Mouse (Mus musculus) neutrophil, adult 5-6 weeks (primary cell): ENCODE results near the gene Ncoa7. TPM values are rescaled to one million over a fixed set of nuclear protein-coding genes. Genes with fewer than 3 reads are reported as not detected.

Experiments
- ATAC-seq: fragments of 151-379, 151-347 bp; 2 replicates; pipeline ENCODE4 v1.8.0; 2017; ENCODE audit warnings: mild to moderate bottlenecking, moderate TSS enrichment; ENCODE audit not compliant: insufficient number of reproducible peaks, poor library complexity, low FRiP score, severe bottlenecking; ENCODE audit errors: extremely low read depth
- total RNA-seq: library from RNA; stranded (forward); fragments of 200-1000 nt; gene quantifications from 2 replicates; pipeline ENCODE4 v1.2.3, GENCODE M21; 2017

Gene Ncoa7
- total RNA-seq, 1 experiment from 2014 or later, result 13.3 TPM

DNA sequence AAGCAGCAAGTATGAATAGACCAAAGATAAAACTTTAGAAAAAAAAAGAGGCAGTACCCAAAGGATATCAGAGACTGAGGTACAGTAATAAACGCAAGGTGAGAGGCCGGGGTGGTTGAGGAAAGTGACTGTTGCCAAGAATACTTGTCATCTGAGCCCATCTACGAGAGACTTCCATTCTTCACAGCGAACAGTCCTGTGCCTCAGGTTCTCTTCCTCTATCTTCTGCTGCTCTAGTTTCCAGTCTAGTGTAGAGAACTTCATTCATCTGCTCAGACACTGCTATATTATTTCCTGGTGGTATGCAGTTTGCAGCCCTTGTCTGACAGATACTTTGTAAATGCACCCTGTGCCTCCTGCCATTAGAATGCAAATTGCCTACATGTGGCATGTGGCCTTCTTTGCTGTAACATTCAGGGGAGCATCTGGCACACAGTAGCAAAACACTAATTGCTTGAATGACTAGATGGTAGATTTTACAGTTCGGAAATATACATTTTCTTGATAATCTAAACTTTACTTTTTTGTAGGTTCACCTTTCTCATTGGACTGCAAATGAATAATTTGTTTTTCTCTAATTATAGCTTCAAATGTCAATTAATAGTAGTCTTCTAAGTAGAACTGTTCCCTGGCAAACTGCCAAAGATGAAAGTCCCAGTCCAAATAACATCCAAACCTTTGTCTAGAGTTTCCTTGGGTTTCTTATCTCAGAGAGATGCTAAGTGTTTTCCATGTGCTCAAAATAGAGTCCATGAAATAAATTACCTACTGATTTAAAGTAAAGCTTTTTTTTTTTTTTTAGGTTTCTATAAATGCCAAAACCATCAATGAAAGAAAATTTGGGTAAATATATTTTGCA lies 178.7 kb downstream of the Ncoa7 start:
- ATAC-seq, result no peak

DNA sequence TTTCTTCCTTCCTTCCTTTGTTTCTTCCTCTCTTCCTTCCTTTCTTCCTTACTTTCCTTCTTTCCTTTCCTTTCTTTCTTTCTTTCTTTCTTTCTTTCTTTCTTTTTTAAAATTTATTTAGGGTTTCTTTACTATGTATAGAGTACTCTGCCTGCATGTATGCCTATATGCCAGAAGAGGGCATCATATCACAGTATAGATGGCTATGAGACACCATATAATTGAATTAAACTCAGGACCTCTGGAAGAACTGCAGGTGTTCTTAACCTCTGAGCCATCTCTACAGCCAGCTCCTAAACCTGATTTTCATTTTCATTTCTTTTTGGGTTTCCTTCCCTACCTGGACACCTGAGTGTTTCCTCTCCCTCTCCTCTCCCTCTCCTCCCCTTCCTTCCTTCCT lies 180.2 kb downstream of the Ncoa7 start:
- no peak; the same call in 1 of the 2 replicates for ATAC-seq

DNA sequence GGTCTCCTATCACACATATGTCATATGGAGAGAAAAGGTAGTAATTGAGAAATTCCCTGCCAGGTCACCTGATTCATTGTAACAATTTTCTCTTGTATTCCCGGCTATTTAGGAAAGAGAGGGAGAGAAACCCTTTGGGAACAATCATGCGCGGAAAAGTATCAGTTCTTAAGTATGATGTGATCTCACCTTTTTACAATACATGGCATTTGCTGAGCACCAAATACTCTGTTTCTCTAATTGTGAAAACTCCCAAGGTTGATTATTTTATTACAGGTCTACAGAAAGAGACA lies 184.3 kb downstream of the Ncoa7 start:
- ATAC-seq, result no peak

DNA sequence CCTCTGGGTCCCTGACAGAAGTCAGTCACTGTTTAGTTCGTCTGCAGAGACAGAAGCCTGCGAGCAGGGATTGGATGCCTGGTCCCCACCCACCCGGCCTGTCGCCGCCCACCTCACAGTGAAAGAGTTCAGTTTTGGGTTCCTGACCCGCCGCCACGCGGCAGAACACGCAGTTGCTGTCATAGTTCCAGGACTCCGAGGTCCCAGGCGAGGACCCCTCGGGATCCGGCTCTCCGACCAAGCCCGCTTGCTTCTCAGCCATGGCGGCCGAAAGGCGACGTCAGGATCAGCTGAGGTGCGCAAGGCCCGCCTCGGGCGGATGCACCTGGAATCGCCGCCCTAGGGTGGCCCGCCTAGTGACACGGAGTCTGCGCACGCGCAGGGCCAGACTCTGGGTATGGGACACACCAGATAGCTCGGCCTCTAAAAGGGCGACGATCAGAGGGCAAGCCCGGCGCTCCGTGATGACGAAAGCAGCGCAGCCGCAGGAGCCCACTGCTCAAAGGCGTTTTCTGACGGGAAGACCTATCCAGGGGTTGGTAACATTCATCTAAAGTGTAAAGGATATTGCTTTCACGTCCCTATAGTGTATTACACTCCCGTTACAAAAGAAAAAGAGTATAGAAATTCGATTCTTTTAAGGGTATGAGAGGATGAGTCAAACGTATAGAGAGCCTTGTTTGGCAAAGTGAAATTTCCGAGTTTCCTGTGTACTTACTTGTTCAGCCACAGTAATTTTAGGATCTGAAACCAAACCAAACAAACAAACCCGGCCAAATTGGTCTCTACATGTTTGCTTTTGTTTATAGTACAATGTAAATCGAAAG lies 184.8 kb downstream of the Ncoa7 start:
- peak; percentile 94 for ATAC-seq

DNA sequence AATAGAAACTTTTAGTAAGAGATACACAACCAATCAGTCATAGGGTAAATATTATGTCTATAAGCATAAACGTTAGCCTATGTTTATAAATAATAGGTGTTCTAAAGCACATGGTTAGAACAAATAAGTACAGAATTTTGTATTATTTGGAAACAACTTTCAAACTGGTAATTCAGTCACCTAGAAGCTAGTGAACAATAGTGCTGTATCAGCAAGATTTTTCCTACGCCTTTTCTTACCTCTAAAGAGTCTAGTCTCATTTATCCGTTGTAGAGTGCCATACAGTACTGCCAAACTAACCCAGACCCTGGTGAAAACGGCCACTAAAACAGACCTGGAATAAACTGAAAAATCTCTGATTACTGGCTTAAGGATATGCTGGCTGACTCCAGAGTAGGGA lies 190.1 kb downstream of the Ncoa7 start:
- ATAC-seq, result no peak

DNA sequence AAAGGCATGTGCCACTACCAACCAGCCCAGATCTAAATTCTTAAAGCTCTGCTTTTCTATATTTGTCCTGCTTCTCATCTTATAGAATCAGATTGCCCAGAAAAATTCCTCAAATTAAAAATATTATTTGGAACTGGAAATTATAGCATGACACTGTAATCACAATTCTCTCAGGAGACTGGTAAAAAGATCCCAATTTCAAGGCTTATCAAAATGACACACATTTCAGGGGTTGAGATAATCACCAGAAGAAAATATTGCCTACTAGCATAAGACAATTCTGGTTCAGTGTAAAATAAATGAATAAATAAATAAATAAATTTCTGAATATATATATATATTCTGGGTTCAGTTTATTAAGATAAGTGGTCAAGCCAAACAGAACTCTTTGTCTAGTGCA lies 193.5 kb downstream of the Ncoa7 start:
- no peak for ATAC-seq

DNA sequence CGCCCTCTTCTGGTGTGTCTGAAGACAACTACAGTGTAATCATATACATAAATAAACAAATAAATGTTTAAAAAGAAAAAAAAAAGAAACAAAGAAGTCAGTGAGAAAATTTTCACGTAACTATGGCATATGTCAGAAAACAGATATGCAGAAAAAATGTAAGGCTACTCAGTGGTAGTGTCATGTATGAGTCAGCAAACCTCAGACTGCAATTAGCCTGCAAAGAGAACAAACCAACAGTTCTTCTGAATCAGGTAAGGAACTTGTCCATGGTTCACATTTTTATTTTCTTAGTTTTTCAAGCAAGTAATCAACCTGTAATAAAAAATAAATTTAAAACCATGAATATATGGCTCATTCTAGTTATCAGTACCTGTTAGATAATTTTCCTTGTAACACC lies 195.0 kb downstream of the Ncoa7 start:
- ATAC-seq, result no peak

DNA sequence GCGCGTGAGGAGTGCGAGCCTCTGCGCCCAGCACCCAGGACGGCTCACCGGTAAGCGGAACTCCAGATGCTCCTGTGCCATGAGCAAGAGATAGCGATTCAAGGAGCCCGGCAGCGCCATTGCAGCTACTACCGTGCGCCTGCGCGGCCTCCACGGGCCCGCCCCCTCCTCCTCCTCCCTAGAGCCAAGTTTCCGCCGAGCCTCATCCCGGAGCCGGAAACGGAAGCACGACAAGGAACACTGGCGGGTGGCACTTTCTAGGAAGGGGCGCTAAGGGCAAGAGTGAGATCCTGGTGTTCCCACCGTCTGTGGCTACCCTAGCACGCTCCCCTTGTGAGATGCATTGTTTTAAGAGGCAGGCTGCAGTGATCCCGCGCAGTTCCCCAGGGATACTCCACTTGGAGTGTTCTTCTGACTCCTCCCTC lies 202.6 kb downstream of the Ncoa7 start, which contains the start of gene Trmt11:
TSS of gene Trmt11 (minus strand) at position 208 of the 425 bp plus-strand sequence.
- ATAC-seq, result peak; percentile 68

DNA sequence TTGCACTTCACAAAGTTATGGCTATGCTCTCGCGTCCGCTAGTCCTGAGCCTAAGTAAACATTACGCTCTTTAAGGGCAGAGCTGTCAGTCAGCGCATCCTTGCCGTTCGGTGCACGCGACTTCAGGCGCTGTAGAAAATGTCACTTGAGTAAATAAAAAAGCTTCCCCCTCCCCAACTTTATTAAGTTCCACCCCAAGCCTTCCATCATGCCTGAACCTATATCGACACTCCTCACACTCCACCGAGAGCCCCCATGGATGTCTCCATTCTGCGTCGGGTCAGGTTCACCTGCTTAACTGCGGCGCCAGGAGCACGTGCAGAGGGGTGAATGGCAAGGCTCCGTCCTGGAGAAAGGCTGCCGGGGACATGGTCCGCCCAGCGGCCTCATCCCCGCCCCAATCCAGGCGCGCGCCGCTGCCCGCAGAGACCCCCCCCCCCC lies 203.0 kb downstream of the Ncoa7 start:
- ATAC-seq, result peak; percentile 24

DNA sequence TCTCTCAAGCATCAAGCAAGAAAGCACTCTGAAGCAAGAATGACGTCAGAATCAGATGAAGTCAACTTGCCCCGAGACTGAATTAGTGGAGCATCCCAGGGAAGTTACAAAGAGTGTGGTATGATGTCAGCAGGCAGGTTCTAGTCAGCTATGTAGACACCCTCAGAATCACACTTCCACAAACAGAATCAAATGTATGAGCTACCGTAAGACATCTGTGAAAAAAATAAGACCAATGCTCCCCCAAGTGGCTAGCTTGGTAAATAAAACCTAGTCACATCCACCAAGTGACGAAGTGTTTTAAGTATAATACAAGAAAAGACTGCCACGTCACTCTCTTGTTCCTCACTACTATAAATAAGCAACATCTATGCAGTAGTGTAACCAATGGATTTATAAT lies 216.1 kb downstream of the Ncoa7 start:
- no peak for ATAC-seq

DNA sequence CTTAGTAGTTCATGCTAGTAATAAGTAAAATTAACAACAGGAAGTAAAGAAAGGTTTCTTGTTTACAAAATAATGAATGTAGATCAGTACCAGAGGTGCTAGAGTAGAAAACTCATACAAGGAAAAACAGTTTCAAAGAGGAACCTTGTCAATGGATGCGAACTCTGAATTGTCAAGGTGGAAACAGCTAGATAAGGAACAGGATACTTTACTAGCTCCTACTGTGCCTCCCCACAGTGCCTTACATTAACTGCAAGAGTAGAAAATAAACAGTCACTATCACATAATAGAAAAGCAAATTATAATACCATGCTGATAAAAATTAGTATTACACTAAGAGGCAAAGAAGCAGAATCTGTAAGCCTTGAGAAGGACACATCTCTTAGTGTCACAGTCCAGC lies 217.4 kb downstream of the Ncoa7 start:
- no peak for ATAC-seq

Other genes with a start within 250 kb of the Ncoa7 start
- 11.5 and 11.6 TPM in 2 replicates for gene Trmt11, start 202.6 kb downstream of the Ncoa7 start, total RNA-seq
- 26.0 and 30.6 TPM in 2 replicates for gene Hint3, start 173.7 kb downstream of the Ncoa7 start, total RNA-seq
- 0.25 TPM in 1 of 2 replicates, not detected in the other for gene Hey2, start 39.5 kb upstream of the Ncoa7 start, total RNA-seq